Mouse (Mus musculus) cerebellum, adult 2 months (tissue): Measurements from ENCODE around the gene Aff3.

Experiments used
- CTCF ChIP-seq: fragments of 200-500 bp; IDR thresholded peaks from 2 replicates; pipeline ENCODE4 v1.5.1; 2011; ENCODE audit warnings: low read depth, mild to moderate bottlenecking, control low read depth, low read length, moderate library complexity, borderline replicate concordance; ENCODE audit not compliant: insufficient read depth
- POLR2A ChIP-seq: fragments of 200-500 bp; IDR thresholded peaks from 2 replicates; pipeline ENCODE4 v1.6.1; 2011; ENCODE audit warnings: low read length, control low read depth, borderline replicate concordance; ENCODE audit not compliant: insufficient read depth

- no peak for TF ChIP-seq POLR2A
- no peak for TF ChIP-seq CTCF
Measured at GRCm38 (mm10) chr1:38262362-38263154, 402.2 kb downstream of the Aff3 start.
